Mouse (Mus musculus): ENCODE measurements at regions not wholly inside any gene's neighbourhood (a gene's known extent, or its start where the extent isn't known, plus 50 kb on each side); places are given as distances from the start of the nearest gene placed in this dataset.

GRCm38 (mm10) chr14:96775801-96776200 lies 256.9 kb upstream of the Klhl1 start:
- TF ChIP-seq POLR2A (IDR thresholded peaks at IDR 0.05; ENCODE audit: insufficient read length, low read depth) (no peak), POLR2AphosphoS2 (IDR thresholded peaks at IDR 0.05; ENCODE audit: insufficient read length, low read depth) (no peak), USF1 (IDR thresholded peaks at IDR 0.05; ENCODE audit: low read depth) (no peak), E2F4 (IDR thresholded peaks at IDR 0.05; ENCODE audit: insufficient read depth) (no peak), CEBPB (IDR thresholded peaks at IDR 0.05; ENCODE audit: insufficient read depth, poor library complexity, severe bottlenecking) (no peak), MYOD1 (IDR thresholded peaks at IDR 0.05; ENCODE audit: control insufficient read depth in 1 of 3, insufficient read length in 2 of 3, low read depth in 2 of 3) (no peak), TCF12 (IDR thresholded peaks at IDR 0.05; ENCODE audit: insufficient read depth, poor library complexity, severe bottlenecking) (no peak)

Data from myocyte (in vitro differentiated cells).